Mouse (Mus musculus) left cerebral cortex, adult 2 months (tissue): Measurements from ENCODE around the gene Gm49450. TPM values are rescaled to one million over a fixed set of nuclear protein-coding genes. Genes with fewer than 3 reads are reported as not detected.
"Not testable (repeated sequence)": the region's sequence is repeated elsewhere in the genome, so short reads cannot be mapped to it uniquely, and the experiment has no call there.

Experiments used
- DNase-seq, 2 experiments: peaks; one replicate each; pipeline ENCODE4 v3.0.0; 2021 to 2022; ENCODE audit warnings: low spot score in 2 of 2, mixed read lengths in 1 of 2; ENCODE audit errors: extremely low spot score in 1 of 2
- H3K27ac ChIP-seq: fragments of 200-600 bp; 2 replicates; pipeline ENCODE4 v1.8.1; 2022
- H3K4me3 ChIP-seq: fragments of 200-600 bp; 2 replicates; pipeline ENCODE4 v1.8.1; 2022
- CTCF ChIP-seq: fragments of 200-600 bp; IDR thresholded peaks from 2 replicates; pipeline ENCODE4 v1.8.1; 2022; ENCODE audit warnings: antibody characterized with exemption, mild to moderate bottlenecking, moderate library complexity
- intact Hi-C: fragments of 180-260 bp; cut with DNase I; formaldehyde crosslinking; loops from one replicate; pipeline ENCODE4 v1.15.1; 2025
- total RNA-seq, 2 experiments: library from RNA; stranded (reverse); gene quantifications; 2 replicates each; pipeline ENCODE4 v1.2.3; 2021

Gene Gm49450
- total RNA-seq, 2 experiments from 2014 or later, result not detected

GRCm38 (mm10) chr15:98949607-98949892 lies 3.8 kb downstream of the Gm49450 start:
- no peak for TF ChIP-seq CTCF
- intact Hi-C loops, result no loop called here
- no peak overlapping the region for H3K4me3 ChIP-seq
- no peak overlapping the region for H3K27ac ChIP-seq
- DNase-seq, result no peak

- intact Hi-C loops, result no loop called here
These were observed 4.3 kb downstream of the Gm49450 start for GRCm38 (mm10) chr15:98948857-98949606.

GRCm38 (mm10) chr15:98948382-98948781 lies 5.0 kb downstream of the Gm49450 start:
- no peak for DNase-seq
- no peak overlapping the region for H3K27ac ChIP-seq
- no peak for TF ChIP-seq CTCF
- intact Hi-C loops, result no loop called here
- H3K4me3 ChIP-seq, result no peak overlapping the region

More at GRCm38 (mm10) chr15:98948857-98949606, 4.3 kb downstream of the Gm49450 start:
- Histone ChIP-seq H3K4me3 (no peak overlapping the region), H3K27ac (no peak overlapping the region)
- no peak for DNase-seq
- TF ChIP-seq CTCF, result no peak

DNA sequence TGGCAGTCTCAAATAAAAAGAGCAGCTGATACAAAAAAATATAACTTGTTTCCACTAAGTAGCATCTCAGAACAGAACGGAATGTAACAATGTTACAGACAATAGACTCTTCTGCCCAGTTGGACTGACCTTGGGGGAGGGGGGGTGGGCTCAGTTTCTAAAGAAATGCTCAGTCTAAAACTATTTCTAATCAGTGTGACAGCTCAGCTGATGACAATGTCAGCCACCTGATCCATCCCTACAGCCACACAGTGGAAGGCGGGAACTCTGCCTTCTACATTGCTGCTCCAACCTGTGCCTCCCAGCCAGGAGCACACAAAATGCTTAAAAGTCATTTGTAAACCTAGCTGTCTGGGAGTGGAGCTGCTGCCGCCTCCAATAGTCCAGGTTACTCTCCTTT lies 5.5 kb downstream of the Gm49450 start:
- Histone ChIP-seq H3K4me3 (no peak overlapping the region), H3K27ac (no peak overlapping the region)
- DNase-seq, result no peak
- no peak for TF ChIP-seq CTCF
- intact Hi-C loops, result no loop called here

GRCm38 (mm10) chr15:98943133-98943532 lies 10.2 kb downstream of the Gm49450 start:
- no peak for DNase-seq
- intact Hi-C loops, result no loop called here
- Histone ChIP-seq H3K4me3 (no peak overlapping the region), H3K27ac (no peak overlapping the region)
- TF ChIP-seq CTCF, result no peak

- Histone ChIP-seq H3K27ac (no peak overlapping the region), H3K4me3 (no peak overlapping the region)
- intact Hi-C loops, result no loop called here
- TF ChIP-seq CTCF, result no peak
- no peak for DNase-seq
These were observed 11.3 kb downstream of the Gm49450 start for GRCm38 (mm10) chr15:98942081-98942480.

- TF ChIP-seq CTCF, result no peak
- H3K4me3 ChIP-seq, result no peak overlapping the region
- intact Hi-C loops, result no loop called here
These were observed 11.8 kb downstream of the Gm49450 start for GRCm38 (mm10) chr15:98941539-98941938.

GRCm38 (mm10) chr15:98940816-98941215 lies 12.5 kb downstream of the Gm49450 start:
- H3K27ac ChIP-seq, result no peak overlapping the region
- no peak for TF ChIP-seq CTCF
- no peak for DNase-seq
- H3K4me3 ChIP-seq, result no peak overlapping the region
- intact Hi-C loops, result no loop called here

More at GRCm38 (mm10) chr15:98941539-98941938, 11.8 kb downstream of the Gm49450 start:
- H3K27ac ChIP-seq, result no peak overlapping the region
- DNase-seq, result no peak

DNA sequence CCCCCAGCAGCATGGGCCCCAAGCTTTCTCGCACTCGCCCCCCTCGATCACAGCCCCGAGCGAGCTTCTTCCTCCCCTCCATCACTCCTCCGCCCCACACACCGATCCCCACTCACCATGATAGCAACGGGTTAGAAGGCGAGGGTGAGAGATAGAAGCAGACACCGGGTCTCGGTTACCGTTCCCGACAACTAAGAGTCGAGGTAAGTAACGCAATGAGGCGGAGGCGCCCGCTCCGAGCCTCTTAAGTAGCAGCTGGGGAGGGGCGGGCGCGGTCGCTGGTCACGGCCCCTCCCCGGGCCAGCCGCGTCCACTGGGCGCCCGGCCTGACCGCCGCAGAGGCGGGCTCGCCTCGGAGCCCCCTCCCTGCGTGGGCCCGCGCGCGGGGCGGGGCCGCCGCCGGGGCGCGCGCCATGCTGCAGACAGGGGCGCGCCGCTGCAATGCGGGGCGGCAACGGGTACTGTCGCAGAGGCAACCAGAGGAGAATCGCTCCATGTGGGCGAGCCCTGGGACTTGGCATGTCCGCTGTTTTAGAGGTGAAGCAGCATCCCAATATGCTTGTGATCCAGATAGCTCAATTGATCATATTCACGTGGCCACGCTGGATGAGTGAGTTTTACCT lies 19.0 kb downstream of the Gm49450 start, which contains the start of gene Tuba1b:
TSS of gene Tuba1b (minus strand) at position 349 of the 623 bp plus-strand sequence.
- H3K4me3 ChIP-seq, result peak within 1 kb of the TSS; percentile 86
- intact Hi-C loops, result loop anchor here (1.0 kb wide), 2 partner anchors 19 to 59 kb away; partner anchors contain the start of genes Gm49450 and Tuba1a
- peak; percentile 9; the same call in 1 of the 2 replicates for TF ChIP-seq CTCF
- H3K27ac ChIP-seq, result peak within 1 kb of the TSS; percentile 98
- DNase-seq, result peak; percentile 91

DNA sequence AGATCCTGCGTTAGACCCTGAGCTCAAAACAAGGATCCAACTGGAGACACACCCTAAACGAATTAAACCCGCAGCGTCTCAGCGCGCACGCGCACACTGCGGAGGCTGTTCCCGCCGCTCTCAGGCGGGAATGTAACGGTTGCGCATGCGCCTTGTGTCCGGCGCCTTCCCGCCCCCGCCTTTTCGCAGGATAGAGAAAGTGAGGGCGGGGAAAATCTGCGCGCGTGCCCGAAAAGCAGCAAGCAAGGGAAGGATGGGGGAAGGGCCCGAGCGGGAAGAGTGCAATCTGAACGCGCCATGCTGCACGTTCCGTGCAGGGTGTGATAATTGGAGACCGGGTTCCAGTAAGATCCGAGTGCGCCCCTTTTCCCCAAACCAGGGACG lies 19.5 kb downstream of the Gm49450 start:
- Histone ChIP-seq H3K4me3 (peak overlapping the region; percentile 86), H3K27ac (peak overlapping the region; percentile 98)
- peak; percentile 95 to 97 for DNase-seq
- no peak for TF ChIP-seq CTCF
- intact Hi-C loops, result loop anchor here (1.0 kb wide), 2 partner anchors 19 to 59 kb away; partner anchors contain the start of genes Gm49450 and Tuba1a

DNA sequence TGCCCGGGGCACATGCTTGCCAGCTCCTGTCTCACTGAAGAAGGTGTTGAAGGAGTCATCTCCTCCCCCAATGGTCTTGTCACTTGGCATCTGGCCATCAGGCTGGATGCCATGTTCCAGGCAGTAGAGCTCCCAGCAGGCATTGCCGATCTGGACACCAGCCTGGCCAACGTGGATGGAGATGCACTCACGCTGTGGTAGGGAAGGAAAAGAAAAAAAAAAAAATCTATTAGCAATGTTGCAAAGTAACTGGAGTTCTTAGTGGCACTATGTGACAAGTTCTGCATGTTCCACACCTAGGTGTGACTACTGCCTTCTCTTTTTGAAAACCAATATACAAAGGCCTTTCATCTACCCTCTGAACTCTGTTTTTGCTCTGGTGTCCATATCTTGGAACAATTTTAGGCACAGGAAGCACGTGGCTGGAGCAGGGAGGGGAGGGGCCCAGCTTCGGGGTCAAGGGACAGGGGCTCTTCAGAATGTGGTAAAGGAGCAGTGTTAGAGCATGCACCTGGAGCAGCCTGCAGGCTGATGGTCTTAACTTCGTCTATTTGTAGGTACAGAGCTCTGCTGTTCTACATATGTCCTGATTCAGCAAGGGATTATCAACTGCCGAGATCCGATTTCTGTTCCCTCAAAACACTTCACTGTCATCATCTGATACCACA lies 20.2 kb downstream of the Gm49450 start:
- intact Hi-C loops, result not testable (repeated sequence)

DNA sequence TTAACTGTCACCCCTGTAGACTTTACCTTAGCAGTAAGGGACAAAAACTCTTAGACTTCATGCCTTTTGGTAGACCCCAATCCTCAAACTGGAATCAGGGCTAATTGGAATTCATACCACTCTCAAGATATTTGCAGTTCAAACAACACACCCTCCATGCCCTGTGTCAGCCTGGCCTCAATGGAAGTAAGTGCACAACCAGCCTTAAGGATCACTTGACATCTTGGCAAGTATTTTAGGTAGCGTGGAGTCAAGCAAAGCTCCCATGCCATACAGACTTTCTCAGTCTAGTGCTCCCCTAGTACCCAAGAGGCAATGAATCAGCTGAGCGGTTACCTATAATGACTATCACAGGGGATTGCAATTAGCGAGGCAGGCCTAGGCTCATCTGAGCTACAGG lies 22.4 kb downstream of the Gm49450 start:
- no peak overlapping the region for H3K27ac ChIP-seq
- H3K4me3 ChIP-seq, result 0 out of 2 replicates have a peak overlapping the region, but pooled peaks have one; percentile 13
- intact Hi-C loops, result no loop called here
- TF ChIP-seq CTCF, result no peak
- no peak for DNase-seq

More for the DNA sequence above, 20.2 kb downstream of the Gm49450 start:
- DNase-seq, result not testable (repeated sequence)
- Histone ChIP-seq H3K4me3 (peak overlapping the region; percentile 86), H3K27ac (peak overlapping the region; percentile 98)
